11 mouse cellular contexts compared by ENCODE assay signal in genomic region chr2:30682146-30682825, GRCm38 (mm10).
DNase-seq lines count a peak whose midpoint lies in the region; ATAC-seq lines count a peak whose summit lies in the region.
"Had no signal": no experiment of that assay in that cellular context is flagged by ENCODE, and none has a peak within 500 bp of the region (broad histone marks: within the 10 kb centered on the region; RNA-seq: fewer than 3 reads in every experiment).

No protein-coding gene starts in this region.

- H3K4me1 ChIP-seq in kidney, embryonic 16.5 days (ENCODE audit: insufficient read depth, low read length): peaks cover 54% of the 10 kb centered on the region
- peaks cover 58% of the 10 kb centered on the region for H3K4me1 ChIP-seq in embryonic facial prominence, embryonic 10.5 days
- peaks cover 51% of the 10 kb centered on the region for H3K4me1 ChIP-seq in hindbrain, embryonic 12.5 days
- H3K4me1 ChIP-seq in midbrain, embryonic 16.5 days (ENCODE audit: control insufficient read depth, insufficient read depth, low read length): peaks cover 28% of the 10 kb centered on the region

- H3K9me3 ChIP-seq in kidney, embryonic 16.5 days (ENCODE audit: low read length): peaks cover 8% of the 10 kb centered on the region
- H3K9me3 ChIP-seq in embryonic facial prominence, embryonic 10.5 days: no peaks in the 10 kb centered on the region
- H3K9me3 ChIP-seq in hindbrain, embryonic 12.5 days (replicated peaks): peaks cover 15% of the 10 kb centered on the region
- H3K9me3 ChIP-seq in midbrain, embryonic 16.5 days (replicated peaks; ENCODE audit: control insufficient read depth, low read length, poor library complexity, severe bottlenecking): no peaks in the 10 kb centered on the region

- H3K27me3 ChIP-seq in kidney, embryonic 16.5 days (ENCODE audit: insufficient read depth, low read length): no peaks in the 10 kb centered on the region
- H3K27me3 ChIP-seq in embryonic facial prominence, embryonic 10.5 days (replicated peaks; ENCODE audit: low read depth, poor library complexity, severe bottlenecking): peaks cover 17% of the 10 kb centered on the region
- H3K27me3 ChIP-seq in hindbrain, embryonic 12.5 days: no peaks in the 10 kb centered on the region
- H3K27me3 ChIP-seq in midbrain, embryonic 16.5 days (ENCODE audit: control insufficient read depth, insufficient read depth, low read depth, low read length): no peaks in the 10 kb centered on the region

- peak overlapping the region; percentile 41 for H3K27ac ChIP-seq in kidney, embryonic 16.5 days (ENCODE audit: low read length)
- H3K27ac ChIP-seq in embryonic facial prominence, embryonic 10.5 days (replicated peaks): peak overlapping the region; percentile 58
- H3K27ac ChIP-seq in hindbrain, embryonic 12.5 days: peak overlapping the region; percentile 76
- H3K27ac ChIP-seq in midbrain, embryonic 16.5 days (ENCODE audit: low read length): peak overlapping the region; percentile 50; the same call in 1 of the 2 replicates

- DNase-seq in kidney, adult 9 months: no peak
- DNase-seq in embryonic facial prominence, embryonic 10.5 days (ENCODE audit: low spot score): no peak
- DNase-seq in gastrocnemius, postnatal 14 days: no peak
- DNase-seq in spleen, postnatal 10 days (ENCODE audit: low spot score in 2 of 2): no peak
- no peak for DNase-seq in natural killer cell, adult 2 months (ENCODE audit: low spot score in 2 of 2)
- DNase-seq: cerebellum, adult 8-10 months; gastrocnemius, postnatal 36 days; liver had no signal

- intact Hi-C loops in gastrocnemius, postnatal 14 days (cut with DNase I; ENCODE audit: low total_unique reads): no loop called here

- 62% methylated on average over 5 of the region's 5 CpGs for WGBS in kidney, embryonic 16.5 days
- 64% methylated on average over 5 of the region's 5 CpGs for WGBS in embryonic facial prominence, embryonic 10.5 days
- 32% methylated on average over 5 of the region's 5 CpGs for WGBS in hindbrain, embryonic 12.5 days
- 24% methylated on average over 5 of the region's 5 CpGs for WGBS in midbrain, embryonic 16.5 days

- H3K4me3 ChIP-seq in kidney, embryonic 16.5 days (ENCODE audit: low read length): no peak overlapping the region
- H3K4me3 ChIP-seq in embryonic facial prominence, embryonic 10.5 days: no peak overlapping the region
- no peak overlapping the region for H3K4me3 ChIP-seq in hindbrain, embryonic 12.5 days
- H3K4me3 ChIP-seq in midbrain, embryonic 16.5 days (ENCODE audit: low read depth, low read length): no peak overlapping the region

- no peak for ATAC-seq in kidney, embryonic 16.5 days (ENCODE audit: low FRiP score, low TSS enrichment)
- peak; percentile 77 for ATAC-seq in hindbrain, embryonic 12.5 days (ENCODE audit: low FRiP score)
- ATAC-seq in midbrain, embryonic 16.5 days: no peak

- no peaks in the 10 kb centered on the region for H3K36me3 ChIP-seq in kidney, embryonic 16.5 days (ENCODE audit: insufficient read depth, low read length)
- H3K36me3 ChIP-seq in embryonic facial prominence, embryonic 10.5 days (replicated peaks): 0 out of 2 replicates have a peak, but pooled peaks cover 3% of the 10 kb centered on the region
- no peaks in the 10 kb centered on the region for H3K36me3 ChIP-seq in hindbrain, embryonic 12.5 days
- no peaks in the 10 kb centered on the region for H3K36me3 ChIP-seq in midbrain, embryonic 16.5 days (ENCODE audit: control insufficient read depth, insufficient read depth, low read length)

- H3K4me2 ChIP-seq in kidney, embryonic 16.5 days (replicated peaks; ENCODE audit: low read depth, low read length): no peak overlapping the region
- no peak overlapping the region for H3K4me2 ChIP-seq in hindbrain, embryonic 12.5 days (replicated peaks)
- H3K4me2 ChIP-seq in midbrain, embryonic 16.5 days (ENCODE audit: low read length): no peak overlapping the region

- H3K9ac ChIP-seq in kidney, embryonic 16.5 days (replicated peaks; ENCODE audit: low read length): no peak overlapping the region
- H3K9ac ChIP-seq in hindbrain, embryonic 12.5 days: no peak overlapping the region
- no peak overlapping the region for H3K9ac ChIP-seq in midbrain, embryonic 16.5 days (ENCODE audit: low read depth, low read length)
